Mouse (Mus musculus) lung, adult 10 weeks (tissue): ENCODE results near the gene Olfr16. TPM values are rescaled to one million over a fixed set of nuclear protein-coding genes. Genes with fewer than 3 reads are reported as not detected.

ENCODE experiments used
- polyA plus RNA-seq: library from polyadenylated mRNA; stranded (reverse); fragments of 350-450 nt; fragmentation: Illumina TruSeq; extraction: RNeasy Lipid Tissue Mini Kit (QIAGEN cat#74804); gene quantifications from one replicate; pipeline ENCODE4 v1.2.3, GENCODE M21; 2014; ENCODE audit warnings: low read depth, low replicate concordance; ENCODE audit not compliant: insufficient read depth

Olfr16 gene
- polyA plus RNA-seq = not detected

GRCm38 (mm10) chr1:172950160-172950559, at the start of gene Olfr16:
Gene Olfr16 (plus strand): TSS chr1:172950409.

Other genes with a start within 250 kb of the Olfr16 start
- gene Apcs, start 55.4 kb upstream of the Olfr16 start, polyA plus RNA-seq = not detected
- gene Olfr1408, start 187.0 kb downstream of the Olfr16 start, polyA plus RNA-seq = not detected
- gene Olfr1406, start 240.2 kb downstream of the Olfr16 start, polyA plus RNA-seq = not detected
- gene Olfr218, start 247.4 kb downstream of the Olfr16 start, polyA plus RNA-seq = not detected